Mouse (Mus musculus): ENCODE results near the gene Snapin. TPM values are rescaled to one million over a fixed set of nuclear protein-coding genes. Genes with fewer than 3 reads are reported as not detected.

The Snapin gene
- polyA plus RNA-seq, 1 experiment, result 82.4 TPM

DNA sequence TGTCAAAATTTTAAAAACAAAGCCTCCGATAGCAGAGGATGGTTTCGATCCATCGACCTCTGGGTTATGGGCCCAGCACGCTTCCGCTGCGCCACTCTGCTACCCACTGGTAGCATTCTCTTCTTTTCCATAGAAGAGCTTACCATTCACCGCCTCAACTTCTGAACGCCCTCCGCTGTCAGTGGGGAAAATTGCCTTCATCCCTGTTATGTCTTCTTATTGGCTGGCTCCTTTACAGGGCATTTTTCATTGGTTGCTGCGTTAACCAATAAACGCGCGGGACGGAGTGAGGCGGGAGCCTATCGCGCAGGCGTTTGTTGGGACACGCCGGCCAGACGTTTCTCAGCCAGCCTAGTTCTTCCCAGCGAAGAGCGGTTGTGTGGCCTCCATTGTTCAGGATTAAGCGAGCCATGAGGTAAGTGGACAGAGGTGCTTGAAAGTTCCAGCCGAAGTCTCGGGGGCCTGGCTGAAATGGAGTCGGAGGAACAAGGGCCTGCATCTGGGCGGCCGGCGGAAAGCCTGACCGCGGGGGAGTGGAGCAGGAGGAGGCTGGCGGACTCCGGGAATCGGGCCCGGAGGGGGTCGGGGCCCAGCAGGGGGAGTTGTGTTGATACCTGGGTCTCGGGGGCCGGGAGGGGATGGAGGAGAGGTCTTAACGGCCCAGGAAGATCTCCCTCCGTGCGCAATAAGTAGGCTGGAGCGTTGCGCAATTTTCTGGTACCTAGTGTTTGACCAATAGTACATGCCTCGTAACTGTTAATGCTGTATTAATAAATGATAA lies 14.8 kb downstream of the Snapin start, which contains the start of gene Ilf2:
Gene Ilf2, plus strand, starts transcription at position 296 of the 781 bp plus-strand sequence.
- TF ChIP-seq CTCF (IDR thresholded peaks at IDR 0.05; ENCODE audit: borderline replicate concordance, insufficient read depth, low read depth, low read length) (peak; percentile 44; the same call in 1 of the 2 replicates), POLR2A (IDR thresholded peaks at IDR 0.05; ENCODE audit: borderline replicate concordance, insufficient read depth, low read length) (peak; percentile 89; the same call in 1 of the 2 replicates)
- H3K4me3 ChIP-seq (replicated peaks; ENCODE audit: insufficient read depth, low read depth, low read length), result peak within 1 kb of the TSS; percentile 78
- H3K27ac ChIP-seq (ENCODE audit: insufficient read depth, low read length), result peak within 1 kb of the TSS; percentile 36; the same call in 1 of the 2 replicates
- WGBS, result under 1% methylated on average over 45 of the region's 45 CpGs
- no peaks in the 10 kb centered on the region for H3K27me3 ChIP-seq (ENCODE audit: control insufficient read depth, insufficient read depth, low read length)
- peak; percentile 96 to 98 for DNase-seq
- no peaks in the 10 kb centered on the region; the same call in 1 of the 2 replicates for H3K4me1 ChIP-seq (ENCODE audit: control insufficient read depth, insufficient read depth, low read length)

DNA sequence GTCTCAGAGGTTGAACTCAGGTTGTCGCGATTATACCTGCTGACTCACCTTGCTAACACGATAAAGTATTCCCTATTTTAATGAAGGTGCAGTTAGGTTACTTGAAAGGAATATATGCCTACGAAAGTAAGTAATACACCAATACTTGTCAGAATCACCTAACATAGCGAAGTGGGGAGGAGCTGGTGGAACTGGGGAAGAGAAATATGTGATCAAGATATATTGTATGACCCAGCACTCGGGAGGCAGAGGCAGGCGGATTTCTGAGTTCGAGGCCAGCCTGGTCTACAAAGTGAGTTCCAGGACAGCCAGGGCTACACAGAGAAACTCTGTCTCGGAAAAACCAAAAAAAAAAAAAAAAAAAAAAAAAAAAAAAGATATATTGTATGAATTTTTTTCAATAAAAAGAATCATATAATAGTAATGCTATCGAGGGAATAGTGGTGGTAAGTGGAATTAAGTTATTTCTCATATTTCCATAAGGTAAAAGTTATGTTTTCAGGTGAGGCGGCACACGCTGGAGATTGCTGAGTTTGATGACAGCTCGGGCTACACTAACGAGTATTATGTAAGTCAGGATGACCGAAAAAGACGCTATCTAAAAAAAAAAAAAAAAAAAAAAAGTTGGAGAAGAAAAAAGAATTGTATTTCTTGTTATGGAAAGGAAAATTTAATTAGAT lies 15.5 kb downstream of the Snapin start:
- WGBS, result 22% methylated on average over 16 of the region's 16 CpGs
- H3K27ac ChIP-seq (ENCODE audit: insufficient read depth, low read length), result no peak overlapping the region
- H3K4me1 ChIP-seq (ENCODE audit: control insufficient read depth, insufficient read depth, low read length), result no peaks in the 10 kb centered on the region; the same call in 1 of the 2 replicates
- H3K4me3 ChIP-seq (replicated peaks; ENCODE audit: insufficient read depth, low read depth, low read length), result peak overlapping the region; percentile 63
- no peak for TF ChIP-seq CTCF (IDR thresholded peaks at IDR 0.05; ENCODE audit: borderline replicate concordance, insufficient read depth, low read depth, low read length)
- TF ChIP-seq POLR2A (IDR thresholded peaks at IDR 0.05; ENCODE audit: borderline replicate concordance, insufficient read depth, low read length), result no peak
- peak; percentile 44 to 51 for DNase-seq
- H3K27me3 ChIP-seq (ENCODE audit: control insufficient read depth, insufficient read depth, low read length), result no peaks in the 10 kb centered on the region

DNA sequence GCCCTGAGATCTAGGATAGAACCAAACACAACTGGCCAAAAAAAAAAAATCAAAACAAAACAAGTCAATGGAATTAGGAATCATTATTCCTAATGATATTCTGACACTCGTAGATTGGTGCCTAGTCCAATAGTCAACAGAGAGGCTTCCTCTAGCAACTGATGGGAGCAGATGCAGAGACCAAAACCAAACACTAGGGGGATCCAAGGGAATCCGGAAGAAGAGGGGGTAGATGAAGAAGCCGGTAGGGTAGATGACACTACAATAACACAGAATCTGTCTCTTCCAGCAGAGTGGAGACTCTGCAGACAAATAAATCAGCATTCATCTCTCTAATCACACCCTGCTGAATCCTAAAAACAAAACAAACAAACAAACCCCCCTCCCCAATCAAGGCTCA lies 18.6 kb downstream of the Snapin start:
- WGBS, result 13% methylated on average over 3 of the region's 3 CpGs
- no peaks in the 10 kb centered on the region; the same call in 1 of the 2 replicates for H3K4me1 ChIP-seq (ENCODE audit: control insufficient read depth, insufficient read depth, low read length)
- H3K27ac ChIP-seq (ENCODE audit: insufficient read depth, low read length), result no peak overlapping the region
- H3K27me3 ChIP-seq (ENCODE audit: control insufficient read depth, insufficient read depth, low read length), result no peaks in the 10 kb centered on the region
- no peak for DNase-seq
- H3K4me3 ChIP-seq (replicated peaks; ENCODE audit: insufficient read depth, low read depth, low read length), result no peak overlapping the region
- peak; percentile 20; the same call in 1 of the 2 replicates for TF ChIP-seq CTCF (IDR thresholded peaks at IDR 0.05; ENCODE audit: borderline replicate concordance, insufficient read depth, low read depth, low read length)
- no peak for TF ChIP-seq POLR2A (IDR thresholded peaks at IDR 0.05; ENCODE audit: borderline replicate concordance, insufficient read depth, low read length)

DNA sequence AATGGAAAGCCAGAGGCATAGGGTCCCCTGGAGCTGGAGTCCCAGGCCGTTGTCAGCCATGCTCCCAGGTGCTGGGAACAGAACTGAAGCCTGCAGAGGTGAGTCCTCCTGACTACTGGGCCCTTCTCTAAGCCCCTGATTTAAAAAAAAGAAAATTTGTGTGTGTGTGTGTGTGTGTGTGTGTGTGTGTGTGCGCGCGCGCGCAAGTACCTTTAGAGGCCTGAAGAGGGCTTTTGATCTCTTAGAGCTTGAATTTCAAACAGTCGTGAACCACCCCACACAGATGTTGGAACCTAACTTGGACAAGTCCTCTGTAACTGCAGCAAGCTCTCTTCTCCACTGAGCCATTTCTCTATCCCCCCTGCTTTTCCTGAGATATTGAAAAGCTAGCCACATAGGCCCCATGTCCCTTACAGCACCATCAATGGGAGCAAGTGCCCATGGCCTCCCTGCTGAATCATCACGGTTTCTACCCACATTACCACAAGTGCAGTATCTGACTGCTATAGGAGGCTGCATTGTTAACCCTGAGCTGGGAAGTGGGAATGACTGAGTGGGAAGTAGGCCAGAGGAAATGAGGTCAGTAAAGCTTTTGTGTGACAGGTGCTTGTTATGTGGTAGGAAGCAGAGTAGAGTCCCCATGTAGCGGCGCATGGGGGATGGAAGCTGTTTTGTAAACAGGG lies 23.1 kb downstream of the Snapin start:
- Histone ChIP-seq H3K27me3 (ENCODE audit: control insufficient read depth, insufficient read depth, low read length) (peaks cover 3% of the 10 kb centered on the region; the same call in 1 of the 2 replicates), H3K4me3 (replicated peaks; ENCODE audit: insufficient read depth, low read depth, low read length) (no peak overlapping the region), H3K4me1 (ENCODE audit: control insufficient read depth, insufficient read depth, low read length) (no peaks in the 10 kb centered on the region), H3K27ac (ENCODE audit: insufficient read depth, low read length) (no peak overlapping the region)
- WGBS, result 92% methylated on average over 10 of the region's 10 CpGs
- no peak for DNase-seq
- TF ChIP-seq CTCF (IDR thresholded peaks at IDR 0.05; ENCODE audit: borderline replicate concordance, insufficient read depth, low read depth, low read length) (no peak), POLR2A (IDR thresholded peaks at IDR 0.05; ENCODE audit: borderline replicate concordance, insufficient read depth, low read length) (no peak)

DNA sequence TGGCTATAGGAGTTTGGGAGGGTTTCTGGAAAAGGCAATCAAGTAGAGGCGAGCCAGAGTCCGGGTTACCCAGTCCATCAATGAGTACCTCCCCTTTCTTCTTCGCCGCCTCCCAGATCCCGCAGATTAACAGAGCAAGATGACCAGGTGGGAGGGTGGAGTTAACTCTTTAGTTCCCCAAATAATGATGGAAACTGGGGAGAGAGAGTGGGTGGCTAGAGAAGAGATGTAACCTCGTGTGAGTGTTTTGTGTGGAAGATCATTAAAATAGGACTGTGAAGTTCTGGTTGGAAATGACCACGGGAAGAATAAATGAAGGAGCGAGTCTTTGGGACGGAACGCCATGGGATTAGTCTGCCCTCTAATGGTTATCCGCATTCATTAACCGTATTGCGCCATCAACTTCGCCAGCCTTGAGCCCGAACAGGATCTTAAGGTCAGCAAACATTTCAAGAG lies 24.5 kb downstream of the Snapin start:
- WGBS, result under 1% methylated on average over 15 of the region's 15 CpGs
- H3K27me3 ChIP-seq (ENCODE audit: control insufficient read depth, insufficient read depth, low read length), result peaks cover 3% of the 10 kb centered on the region; the same call in 1 of the 2 replicates
- peak overlapping the region; percentile 60 for H3K4me3 ChIP-seq (replicated peaks; ENCODE audit: insufficient read depth, low read depth, low read length)
- peak; percentile 64 to 67 for DNase-seq
- H3K27ac ChIP-seq (ENCODE audit: insufficient read depth, low read length), result no peak overlapping the region
- H3K4me1 ChIP-seq (ENCODE audit: control insufficient read depth, insufficient read depth, low read length), result no peaks in the 10 kb centered on the region
- TF ChIP-seq CTCF (IDR thresholded peaks at IDR 0.05; ENCODE audit: borderline replicate concordance, insufficient read depth, low read depth, low read length), result peak; percentile 74
- TF ChIP-seq POLR2A (IDR thresholded peaks at IDR 0.05; ENCODE audit: borderline replicate concordance, insufficient read depth, low read length), result no peak

DNA sequence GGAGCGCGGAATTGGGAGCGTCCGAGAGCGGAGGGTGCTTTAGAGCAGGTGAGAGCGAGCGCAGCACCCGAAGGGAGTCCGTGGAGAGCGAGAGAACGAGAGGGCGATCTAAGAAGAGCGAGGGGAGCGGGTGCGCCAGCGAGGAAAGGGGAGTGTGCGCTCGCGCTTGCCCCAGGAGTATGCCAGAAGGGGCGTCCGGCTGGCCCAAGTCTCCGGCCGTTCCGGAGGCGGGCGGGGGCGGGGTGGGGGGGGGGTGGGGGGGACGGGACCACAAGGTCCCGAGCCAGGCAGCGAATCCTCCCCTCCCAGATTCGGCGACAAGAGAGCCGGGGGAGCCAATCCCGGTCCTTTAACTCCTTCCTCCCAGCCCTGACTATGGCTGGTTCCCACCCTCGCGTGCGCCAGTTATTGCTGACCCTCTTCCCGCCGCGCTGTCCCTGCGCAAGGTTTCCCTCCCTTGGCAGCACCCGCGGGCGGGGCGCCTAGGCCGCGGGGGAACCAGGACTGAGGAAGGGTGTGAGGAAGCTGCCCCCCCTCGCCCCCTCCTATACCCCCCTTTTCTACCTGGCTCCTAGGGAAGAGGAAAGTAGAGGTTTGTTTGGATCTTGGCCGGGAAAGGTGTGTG lies 25.0 kb downstream of the Snapin start, which contains the start of gene Npr1:
Gene Npr1, minus strand, starts transcription at position 181 of the 625 bp plus-strand sequence.
- no peaks in the 10 kb centered on the region for H3K4me1 ChIP-seq (ENCODE audit: control insufficient read depth, insufficient read depth, low read length)
- DNase-seq, result peak in 1 of 2 experiments; percentile 18
- peaks cover 3% of the 10 kb centered on the region; the same call in 1 of the 2 replicates for H3K27me3 ChIP-seq (ENCODE audit: control insufficient read depth, insufficient read depth, low read length)
- WGBS, result under 1% methylated on average over 33 of the region's 49 CpGs
- no peak within 1 kb of the TSS for H3K27ac ChIP-seq (ENCODE audit: insufficient read depth, low read length)
- peak within 1 kb of the TSS; percentile 60 for H3K4me3 ChIP-seq (replicated peaks; ENCODE audit: insufficient read depth, low read depth, low read length)
- TF ChIP-seq CTCF (IDR thresholded peaks at IDR 0.05; ENCODE audit: borderline replicate concordance, insufficient read depth, low read depth, low read length), result no peak
- TF ChIP-seq POLR2A (IDR thresholded peaks at IDR 0.05; ENCODE audit: borderline replicate concordance, insufficient read depth, low read length), result no peak
